Mouse (Mus musculus) adrenal gland, postnatal 14 days (tissue): ENCODE data around the gene Klf15. TPM values are rescaled to one million over a fixed set of nuclear protein-coding genes. Genes with fewer than 3 reads are reported as not detected.

Experiments used
- DNase-seq: peaks from one replicate; pipeline ENCODE4 v3.0.0; 2021; ENCODE audit warnings: mixed read lengths
- total RNA-seq: library from RNA; stranded (reverse); gene quantifications from 2 replicates; pipeline ENCODE4 v1.2.3, GENCODE M21; 2021

Klf15 gene
- total RNA-seq, 1 experiment from 2014 or later = 38.0 TPM

DNA sequence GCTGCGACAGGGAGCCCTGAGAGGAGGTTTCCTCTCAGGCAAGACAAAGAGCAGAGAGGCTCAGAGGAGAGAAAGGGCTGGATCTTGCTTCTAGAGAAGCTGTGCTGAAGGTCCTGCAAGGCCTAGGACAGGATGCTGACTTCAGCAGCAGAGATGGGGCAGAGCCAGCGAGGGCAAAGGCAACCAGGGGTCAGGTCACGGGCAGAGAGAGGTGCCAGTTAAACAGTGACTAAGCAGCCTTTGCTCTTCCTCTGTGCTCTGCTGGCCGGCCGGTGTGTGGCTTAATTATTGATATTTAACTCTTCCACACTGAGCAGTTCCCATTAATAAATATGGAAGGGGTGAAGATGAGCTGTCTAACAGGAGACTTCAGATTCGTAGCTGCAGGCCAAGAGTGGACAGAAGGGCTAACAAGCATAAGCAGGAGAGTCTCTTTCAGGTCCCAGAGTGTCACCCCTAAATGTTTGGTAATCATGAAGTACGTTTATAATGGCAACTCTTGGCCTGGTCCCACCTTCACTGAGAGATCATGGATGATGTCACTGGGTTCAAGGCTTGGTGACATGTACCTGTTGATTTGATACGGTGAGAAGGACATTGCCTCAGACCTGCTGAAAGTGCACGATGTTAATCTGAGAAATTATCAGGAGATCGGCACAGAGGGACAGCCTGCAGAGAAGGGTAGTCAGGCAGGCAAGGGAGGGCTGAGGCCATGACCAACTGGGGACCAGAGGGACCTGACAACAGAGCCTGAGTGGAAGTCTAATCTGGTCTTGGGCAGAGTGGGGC, 29.8 kb downstream of the Klf15 start:
- peak; percentile 64 for DNase-seq

DNA sequence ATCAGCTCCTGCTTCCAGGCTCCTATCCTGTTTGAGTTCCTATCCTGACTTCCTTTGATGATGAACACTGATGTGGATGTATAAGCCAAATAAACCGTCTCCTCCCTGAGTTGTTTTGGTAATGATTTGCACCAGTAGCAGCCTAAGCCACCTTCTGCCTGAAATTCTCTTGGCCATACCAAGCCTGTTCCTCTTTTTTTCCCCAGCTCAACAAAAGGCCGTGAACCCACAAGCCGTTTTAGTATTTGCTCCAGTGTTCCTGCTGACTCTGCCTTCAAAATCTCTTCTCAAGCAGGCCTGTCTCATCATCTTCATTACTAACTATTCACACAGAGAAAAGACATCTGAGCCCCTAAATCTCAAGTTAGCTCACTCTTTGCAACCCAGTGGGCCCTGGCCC, 31.8 kb downstream of the Klf15 start:
- DNase-seq = no peak

DNA sequence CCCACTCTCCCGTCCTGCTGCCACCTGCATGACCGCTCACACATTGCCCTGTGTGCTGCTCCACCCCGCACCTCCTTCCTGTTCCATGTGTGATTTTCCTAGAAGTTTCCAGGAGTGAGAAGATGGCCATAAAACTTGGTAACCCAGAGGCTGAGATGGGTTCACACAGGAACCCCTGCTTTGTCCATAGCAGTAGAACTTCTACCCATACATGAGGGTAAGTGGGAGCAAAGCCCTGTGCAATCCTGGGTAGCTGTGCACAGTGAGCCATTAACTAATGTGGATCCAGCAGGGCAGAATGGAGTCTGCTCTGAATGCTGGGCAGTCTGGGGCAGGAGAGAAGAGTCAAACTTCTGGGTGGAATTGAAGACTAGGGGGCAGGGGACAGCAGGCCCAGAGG, 32.2 kb downstream of the Klf15 start:
- DNase-seq = no peak

DNA sequence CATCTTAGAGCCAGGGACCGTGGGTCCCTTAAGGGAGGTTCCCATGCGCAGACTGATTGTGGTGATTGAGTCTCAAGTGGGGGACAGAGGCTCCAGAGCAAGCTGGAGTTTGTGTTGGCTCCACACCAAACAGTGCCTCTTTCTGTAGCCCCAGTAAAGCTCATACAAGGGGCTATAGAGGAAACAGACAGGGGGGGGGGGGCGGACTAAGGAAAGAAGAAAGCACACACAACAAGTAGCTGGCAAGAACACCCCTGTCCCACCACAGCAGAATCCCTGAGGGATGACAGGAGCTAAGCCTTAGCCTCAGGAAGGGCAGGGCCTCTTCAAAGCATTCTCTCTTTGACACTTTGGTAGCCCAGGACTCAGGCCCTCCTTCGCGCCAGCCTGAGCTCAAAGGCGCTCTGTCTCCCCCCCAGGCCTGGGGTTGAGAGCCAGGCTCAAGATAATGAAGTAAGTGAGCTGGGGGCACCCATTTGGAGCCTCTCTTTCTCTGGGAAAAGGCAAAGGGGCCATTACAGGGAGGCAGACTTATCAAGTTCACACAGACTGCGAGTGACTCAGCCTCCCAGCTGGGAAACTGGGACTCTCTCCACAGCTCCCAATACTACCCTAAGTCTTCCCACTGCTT, 33.0 kb downstream of the Klf15 start:
- no peak for DNase-seq

GRCm38 (mm10) chr6:90496217-90496616, 33.8 kb downstream of the Klf15 start:
- DNase-seq = no peak

GRCm38 (mm10) chr6:90499509-90499908, 37.1 kb downstream of the Klf15 start:
- no peak for DNase-seq

GRCm38 (mm10) chr6:90501222-90501940, 39.0 kb downstream of the Klf15 start:
- DNase-seq = peak; percentile 57

- peak; percentile 16 for DNase-seq
These were observed 43.5 kb downstream of the Klf15 start for GRCm38 (mm10) chr6:90505906-90506305.

- peak; percentile 85 for DNase-seq
These were observed 44.4 kb downstream of the Klf15 start for GRCm38 (mm10) chr6:90506673-90507311.

DNA sequence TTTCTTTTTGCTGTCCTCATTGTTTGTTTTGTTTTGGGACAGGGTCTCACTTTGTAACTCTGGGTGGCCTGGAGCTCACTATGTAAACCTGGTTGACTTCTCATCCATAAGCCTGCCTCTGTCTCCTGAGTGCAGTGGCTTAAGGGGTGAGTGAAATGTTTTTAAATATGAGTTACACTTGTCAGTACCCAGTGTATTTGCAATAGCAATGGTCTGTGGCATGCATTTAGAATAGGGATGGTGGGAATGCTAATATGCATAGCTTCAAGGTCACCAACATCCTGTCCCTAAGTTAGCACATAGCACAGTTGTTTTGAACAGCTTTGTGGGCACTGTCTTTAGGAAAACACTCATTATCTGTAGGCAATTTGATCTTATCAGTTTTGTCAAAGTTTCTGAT, 45.1 kb downstream of the Klf15 start:
- no peak for DNase-seq

- peak; percentile 81 for DNase-seq
These were observed 45.8 kb downstream of the Klf15 start for GRCm38 (mm10) chr6:90508197-90508624.

GRCm38 (mm10) chr6:90509085-90509484, 46.7 kb downstream of the Klf15 start:
- peak; percentile 86 for DNase-seq

GRCm38 (mm10) chr6:90512416-90512815, 50.0 kb downstream of the Klf15 start:
- DNase-seq = no peak

DNA sequence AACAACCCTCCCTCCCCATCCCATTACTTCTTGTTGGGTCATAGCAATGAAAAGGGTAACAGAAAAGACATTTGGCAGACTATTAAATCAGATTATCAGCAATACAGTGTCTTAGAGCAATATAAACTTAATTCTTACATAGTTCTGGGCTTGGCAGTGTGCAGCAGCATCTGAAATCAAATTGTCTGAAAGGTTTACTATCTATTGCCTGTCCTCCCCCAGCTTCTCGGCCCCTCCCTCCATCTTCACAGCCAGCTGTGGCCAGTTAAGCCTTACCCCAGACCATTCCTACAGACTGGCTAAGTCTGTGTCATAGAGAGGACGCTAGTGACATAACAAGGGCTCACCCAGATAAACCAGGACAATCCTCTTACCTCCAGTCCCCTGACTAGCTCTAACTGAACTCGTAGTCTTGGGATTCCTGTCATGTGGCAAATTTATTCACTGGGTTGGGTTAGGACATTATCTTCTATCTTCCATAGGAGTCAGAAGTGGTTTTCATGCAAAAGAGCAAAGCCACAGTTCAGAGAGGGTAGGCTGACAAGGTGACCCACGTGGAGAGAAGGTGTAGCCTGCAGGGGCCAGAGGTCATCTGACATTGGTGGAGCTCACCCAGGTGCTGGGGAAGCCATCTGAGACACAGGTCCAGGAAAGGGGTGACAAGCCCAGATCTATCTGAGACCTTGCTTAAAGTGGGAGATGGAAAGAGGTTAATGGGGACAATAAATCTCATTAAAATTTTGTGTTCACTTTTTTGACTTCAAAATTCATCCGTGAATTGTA, 50.9 kb downstream of the Klf15 start:
- no peak for DNase-seq

GRCm38 (mm10) chr6:90514369-90514768, 52.0 kb downstream of the Klf15 start:
- peak; percentile 56 for DNase-seq

- DNase-seq = peak; percentile 93
These were observed 52.6 kb downstream of the Klf15 start for GRCm38 (mm10) chr6:90514883-90515405.

DNA sequence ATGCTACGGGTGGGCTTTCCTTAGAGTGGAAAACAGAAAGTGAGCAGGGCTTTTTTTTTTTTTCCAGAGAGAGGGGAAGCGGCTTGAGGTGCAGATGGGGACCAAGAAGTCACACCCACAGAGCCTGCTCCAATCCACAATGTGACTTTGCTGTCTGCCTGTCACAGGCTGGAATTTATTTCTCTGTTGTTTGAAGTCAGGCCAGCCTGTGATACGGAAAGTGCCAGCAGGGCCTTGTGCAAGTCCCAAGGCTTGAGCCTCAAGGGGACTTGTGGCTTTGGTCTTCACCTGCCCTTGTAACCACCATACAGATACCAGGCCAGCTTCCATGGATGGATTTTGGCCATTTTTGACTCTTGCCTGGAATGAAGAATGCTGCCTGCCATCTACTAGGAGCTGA, 56.5 kb downstream of the Klf15 start:
- peak; percentile 75 for DNase-seq

DNA sequence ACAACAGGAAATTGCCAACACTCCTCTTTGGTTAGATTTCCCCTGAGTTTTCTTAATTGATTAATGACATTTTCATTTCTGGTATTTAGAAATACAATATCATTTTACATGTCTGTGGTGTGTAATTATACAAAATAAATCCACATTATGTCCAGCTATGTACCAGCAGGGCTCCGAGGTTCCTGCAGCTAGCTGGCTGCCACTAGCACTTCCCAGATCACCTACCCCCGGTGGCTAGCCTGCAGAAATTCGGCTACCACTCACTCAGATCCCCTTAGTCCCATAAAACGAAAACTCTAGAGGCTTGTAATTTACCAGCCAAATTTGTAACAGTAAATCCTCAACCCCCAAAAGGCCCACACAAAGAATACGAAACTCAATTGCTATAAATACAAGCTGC, 57.0 kb downstream of the Klf15 start:
- no peak for DNase-seq
